Mouse (Mus musculus) heart, adult 2 months (tissue): ENCODE results near the gene Slc9a3r1.

Experiments
- CTCF ChIP-seq: fragments of 200-600 bp; IDR thresholded peaks from 2 replicates; pipeline ENCODE4 v1.8.1; 2022; ENCODE audit warnings: antibody characterized with exemption, mild to moderate bottlenecking, moderate library complexity
- EP300 ChIP-seq: fragments of 200-500 bp; IDR thresholded peaks from 2 replicates; pipeline ENCODE4 v1.6.1; 2011; ENCODE audit warnings: low read depth, low read length, control low read depth; ENCODE audit not compliant: insufficient read depth

- no peak for TF ChIP-seq CTCF
- TF ChIP-seq EP300: no peak
Observed at GRCm38 (mm10) chr11:115179881-115180280, 16.7 kb downstream of the Slc9a3r1 start.
